Mouse (Mus musculus): ENCODE data around the gene Mllt11. TPM values are rescaled to one million over a fixed set of nuclear protein-coding genes. Genes with fewer than 3 reads are reported as not detected.

The Mllt11 gene
- 1 to 10 TPM; 1.1 to 2.4 TPM for total RNA-seq (2023)

GRCm38 (mm10) chr3:95231298-95232221 is at the start of gene Mllt11:
TSS of gene Mllt11 (minus strand) at chr3:95232171.

GRCm38 (mm10) chr3:95281216-95282126 is 49.5 kb upstream of the Mllt11 start, which contains the start of the genes Mindy1 and Prune1:
TSS of gene Mindy1 (plus strand) at chr3:95281345.
TSS of gene Prune1 (minus strand) at chr3:95282076.

GRCm38 (mm10) chr3:95250783-95251424 is 18.9 kb upstream of the Mllt11 start, which contains the start of gene Bnipl:
TSS of gene Bnipl (minus strand) at chr3:95251193.

GRCm38 (mm10) chr3:95241498-95241897 is 9.5 kb upstream of the Mllt11 start, which contains the start of gene Gm128:
TSS of gene Gm128 (minus strand) at chr3:95241598.

GRCm38 (mm10) chr3:95228148-95228893 is 3.6 kb downstream of the Mllt11 start, which contains the start of gene Cdc42se1:
TSS of gene Cdc42se1 (plus strand) at chr3:95228732.

GRCm38 (mm10) chr3:95217255-95218134 is 14.5 kb downstream of the Mllt11 start, which contains the start of gene Gabpb2:
TSS of gene Gabpb2 (minus strand) at chr3:95217916.

Other genes with a start within 250 kb of the Mllt11 start
- gene Zfp687, start 216.7 kb downstream of the Mllt11 start, total RNA-seq (2023), result 10 to 100 TPM; 52.3 to 57.1 TPM
- 10 to 100 TPM; 87.5 to 94.1 TPM for gene Psmd4, start 189.6 kb downstream of the Mllt11 start, total RNA-seq (2023)
- gene Pip5k1a, start 125.2 kb downstream of the Mllt11 start, total RNA-seq (2023), result 10 to 100 TPM; 24.1 to 25.7 TPM
- 10 to 100 TPM; 31.7 to 35.6 TPM for gene Vps72, start 121.1 kb downstream of the Mllt11 start, total RNA-seq (2023)
- gene Tmod4, start 107.7 kb downstream of the Mllt11 start, total RNA-seq (2023), result 1 to 10 TPM in 1 of 2 experiments, under 1 TPM in 1; 0.91 to 1.3 TPM
- gene Scnm1, start 98.2 kb downstream of the Mllt11 start, total RNA-seq (2023), result 10 to 100 TPM; 40.4 to 48.0 TPM
- gene Lysmd1, start 98.1 kb downstream of the Mllt11 start, total RNA-seq (2023), result 1 to 10 TPM; 2.0 to 2.4 TPM
- gene Tnfaip8l2, start 89.8 kb downstream of the Mllt11 start, total RNA-seq (2023), result 10 to 100 TPM; 91.8 to 96.8 TPM
- under 1 TPM; 0.26 to 0.33 TPM for gene Sema6c, start 71.7 kb downstream of the Mllt11 start, total RNA-seq (2023)
- 10 to 100 TPM; 39.2 to 39.9 TPM for gene Gabpb2, start 14.3 kb downstream of the Mllt11 start, total RNA-seq (2023)
- gene Cdc42se1, start 3.4 kb downstream of the Mllt11 start, total RNA-seq (2023), result 100 to 1,000 TPM; 255 TPM
- under 1 TPM; 0.20 to 0.36 TPM for gene Gm128, start 9.4 kb upstream of the Mllt11 start, total RNA-seq (2023)
- not detected for gene Bnipl, start 19.0 kb upstream of the Mllt11 start, total RNA-seq (2023)
- gene Mindy1, start 49.2 kb upstream of the Mllt11 start, total RNA-seq (2023), result 100 to 1,000 TPM; 157 to 168 TPM
- gene Prune1, start 49.9 kb upstream of the Mllt11 start, total RNA-seq (2023), result 10 to 100 TPM; 21.7 to 23.4 TPM
- gene Anxa9, start 75.0 kb upstream of the Mllt11 start, total RNA-seq (2023), result 1 to 10 TPM; 1.9 to 2.5 TPM
- gene Cers2, start 82.6 kb upstream of the Mllt11 start, total RNA-seq (2023), result 100 to 1,000 TPM; 132 to 151 TPM
- 10 to 100 TPM; 20.7 to 21.6 TPM for gene Setdb1, start 125.0 kb upstream of the Mllt11 start, total RNA-seq (2023)
- gene 4930558C23Rik, start 170.7 kb upstream of the Mllt11 start, total RNA-seq (2023), result not detected
- gene Arnt, start 202.2 kb upstream of the Mllt11 start, total RNA-seq (2023), result 10 to 100 TPM; 53.6 to 54.3 TPM